8 mouse cellular contexts compared by ENCODE assay signal in genomic region chr12:54656396-54657171, GRCm38 (mm10). TPM values are rescaled to one million over a fixed set of nuclear protein-coding genes. Genes with fewer than 3 reads are reported as not detected.
DNase-seq lines count a peak whose midpoint lies in the region; ATAC-seq lines count a peak whose summit lies in the region.

Gene Sptssa (minus strand): TSS chr12:54656573.

- no peaks in the 10 kb centered on the region for H3K36me3 ChIP-seq in hindbrain, embryonic 16.5 days (ENCODE audit: control insufficient read depth, insufficient read depth, low read length)
- H3K36me3 ChIP-seq in macrophage (ENCODE audit: inconsistent target): no peaks in the 10 kb centered on the region

- peak; percentile 95 for DNase-seq in T-cell, adult 2 months (ENCODE audit: low spot score)
- peak; percentile 92 to 97 for DNase-seq in cerebellum, postnatal 36 days
- peak; percentile 95 for DNase-seq in gastrocnemius, adult 18-20 months (ENCODE audit: low spot score)
- peak; percentile 94 to 97 for DNase-seq in left cerebral cortex, adult 18-20 months (ENCODE audit: low spot score in 2 of 2)
- peak; percentile 97 for DNase-seq in right cerebral cortex, adult 18-20 months
- DNase-seq in urinary bladder, postnatal 10 days (ENCODE audit: low spot score): peak; percentile 86

- peak within 1 kb of the TSS; percentile 74 for H3K4me3 ChIP-seq in hindbrain, embryonic 16.5 days (ENCODE audit: low read length)
- H3K4me3 ChIP-seq in macrophage (ENCODE audit: inconsistent target): peak within 1 kb of the TSS; percentile 94

- peak within 1 kb of the TSS; percentile 88 for H3K27ac ChIP-seq in hindbrain, embryonic 16.5 days (ENCODE audit: low read depth, low read length)
- H3K27ac ChIP-seq in macrophage: peak within 1 kb of the TSS; percentile 96

- H3K9ac ChIP-seq in hindbrain, embryonic 16.5 days (ENCODE audit: low read depth, low read length): peak within 1 kb of the TSS; percentile 85

- H3K9me3 ChIP-seq in hindbrain, embryonic 16.5 days (ENCODE audit: control insufficient read depth, low read length): no peaks in the 10 kb centered on the region

- H3K27me3 ChIP-seq in hindbrain, embryonic 16.5 days (replicated peaks; ENCODE audit: control insufficient read depth, insufficient read depth, low read length): no peaks in the 10 kb centered on the region

- WGBS in hindbrain, embryonic 16.5 days: 7% methylated on average over 51 of the region's 53 CpGs
- 10% methylated on average over 52 of the region's 53 CpGs for WGBS in macrophage (ENCODE audit: missing documents)

- H3K4me1 ChIP-seq in hindbrain, embryonic 16.5 days (ENCODE audit: control insufficient read depth, insufficient read depth, low read depth, low read length): peaks cover 13% of the 10 kb centered on the region

- H3K79me2 ChIP-seq in macrophage (ENCODE audit: inconsistent target): peaks cover 42% of the 10 kb centered on the region

- H3K4me2 ChIP-seq in hindbrain, embryonic 16.5 days (ENCODE audit: low read length): peak within 1 kb of the TSS; percentile 62

- ATAC-seq in hindbrain, embryonic 16.5 days: peak; percentile 99

RNA-seq across cellular contexts. Expression of gene Sptssa, which starts in this region (rescaled TPM):
- 10 to 100 TPM; 15.8 TPM for total RNA-seq in gastrocnemius, adult 18-20 months (2021)
- 198 and 213 TPM in 2 replicates for polyA plus RNA-seq in hindbrain, embryonic 16.5 days (2015; fragmentation: Nextera tagmentation; extraction: Ambion mirVana)
- total RNA-seq in left cerebral cortex, adult 18-20 months (2021): 10 to 100 TPM; 24.8 to 25.7 TPM
- 10 to 100 TPM in 11 of 26 experiments, 1 to 10 TPM in 15; 3.8 to 31.9 (median 9.8) TPM for total RNA-seq in macrophage (2018; cell fraction: chromatin; rRNA removed)
- total RNA-seq in macrophage (2018; cell fraction: cytosol; rRNA removed): 100 to 1,000 TPM in 13 of 26 experiments, 10 to 100 TPM in 13; 33.8 to 178 (median 92.4) TPM
- total RNA-seq in macrophage (2018; cell fraction: nucleus; rRNA removed): 10 to 100 TPM; 14.2 to 76.2 (median 30.7) TPM
- polyA plus RNA-seq in macrophage (2018): 132 to 206 TPM (median 194 TPM) in 3 replicates

Comparison
In these comparisons a context has a peak if more than half of its experiments do, and no peak if none do; other contexts are left out.
1. Peak in every context shown above with its lines: DNase-seq, ATAC-seq, H3K4me3 ChIP-seq and H3K27ac ChIP-seq.